Mouse (Mus musculus): ENCODE measurements around the gene Sap25. TPM values are rescaled to one million over a fixed set of nuclear protein-coding genes. Genes with fewer than 3 reads are reported as not detected.

Gene Sap25
- total RNA-seq, 2 experiments from 2014 or later = 1.8 to 2.7 TPM

- DNase-seq = no peak
Observed at GRCm38 (mm10) chr5:137663057-137663456, 21.9 kb downstream of the Sap25 start.

GRCm38 (mm10) chr5:137668971-137669370 is 27.8 kb downstream of the Sap25 start:
- peak; percentile 71 for DNase-seq

DNA sequence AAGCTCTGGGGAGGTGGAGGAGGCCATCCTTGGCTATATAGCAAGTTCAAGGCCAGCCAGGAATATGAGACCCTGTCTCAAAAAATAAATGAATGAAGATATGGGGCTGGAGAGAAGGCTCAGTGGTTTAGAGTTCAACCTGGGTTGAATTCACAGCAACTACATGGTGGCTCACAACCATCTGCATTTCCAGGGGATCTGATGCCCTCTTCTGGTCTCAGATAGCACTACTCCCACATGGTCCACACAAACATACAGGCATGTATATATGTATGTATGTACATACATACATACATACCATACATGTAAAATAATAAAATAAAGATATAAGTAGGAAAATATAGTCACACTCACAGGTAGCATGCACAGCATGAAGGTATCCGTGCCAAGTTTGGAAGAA is 29.1 kb downstream of the Sap25 start:
- DNase-seq = no peak

DNA sequence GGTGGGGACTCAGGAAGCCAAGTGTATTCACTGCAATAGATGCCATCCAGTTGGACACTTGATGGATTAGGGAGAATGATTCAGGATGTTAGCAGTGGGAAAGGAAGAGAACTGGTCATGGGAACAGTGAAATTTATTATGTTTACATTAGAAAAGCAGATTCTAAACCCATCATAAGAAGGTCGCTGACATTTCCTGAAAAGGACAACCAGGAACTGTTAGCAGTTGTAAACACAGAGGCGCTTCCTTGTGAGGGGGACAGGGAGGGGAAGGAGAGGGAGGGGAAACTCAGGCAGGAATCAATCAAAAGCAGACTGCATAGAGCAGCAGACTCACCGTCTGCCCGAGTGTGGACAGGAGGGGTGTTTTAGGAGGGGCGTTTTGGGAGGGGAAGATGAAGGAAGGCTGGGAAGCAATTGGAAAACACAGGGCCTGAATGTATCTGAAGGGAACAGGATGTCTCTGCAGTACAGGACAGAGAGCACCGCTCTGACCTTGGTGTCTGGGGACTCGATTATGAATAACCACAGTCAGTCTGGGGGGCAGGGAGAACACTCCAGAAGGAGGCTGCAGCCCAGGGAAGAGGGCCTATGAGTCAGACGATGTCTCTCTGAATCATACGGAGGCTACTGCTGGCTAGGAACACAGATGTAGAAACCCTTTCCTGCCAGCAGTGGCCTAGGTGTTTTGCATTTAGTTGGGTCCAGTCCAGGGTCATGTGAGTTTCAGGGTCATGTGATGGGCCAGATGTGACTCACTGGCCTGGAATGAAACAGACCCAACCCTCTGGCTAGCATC is 30.5 kb downstream of the Sap25 start:
- peak; percentile 87 for DNase-seq

GRCm38 (mm10) chr5:137672361-137672760 is 31.2 kb downstream of the Sap25 start:
- DNase-seq = no peak

- DNase-seq = no peak
Observed at GRCm38 (mm10) chr5:137673015-137673414, 31.9 kb downstream of the Sap25 start.

DNA sequence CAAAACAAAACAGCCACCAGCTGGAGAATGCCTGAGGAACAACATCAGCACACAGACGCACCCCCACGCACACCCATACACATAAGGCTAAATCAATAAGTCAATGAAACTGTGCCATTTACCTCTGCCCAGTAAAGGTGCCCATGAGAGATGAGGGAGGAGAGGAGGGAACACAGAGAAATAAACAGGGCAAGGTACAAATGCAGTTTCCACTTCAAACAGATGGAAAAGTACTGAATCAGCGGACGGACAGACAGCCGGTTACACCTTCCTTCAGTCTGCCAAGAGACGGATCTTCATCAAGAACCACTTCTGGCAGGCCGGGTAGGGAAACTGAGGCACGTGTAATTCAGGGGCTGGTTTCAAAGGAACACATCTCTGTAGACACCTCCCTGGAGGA is 33.7 kb downstream of the Sap25 start:
- no peak for DNase-seq

GRCm38 (mm10) chr5:137677859-137678258 is 36.7 kb downstream of the Sap25 start:
- DNase-seq = no peak

GRCm38 (mm10) chr5:137678736-137679135 is 37.6 kb downstream of the Sap25 start:
- no peak for DNase-seq

GRCm38 (mm10) chr5:137679726-137680125 is 38.6 kb downstream of the Sap25 start:
- DNase-seq = no peak

- DNase-seq = no peak
Observed at GRCm38 (mm10) chr5:137682526-137682925, 41.4 kb downstream of the Sap25 start.

DNA sequence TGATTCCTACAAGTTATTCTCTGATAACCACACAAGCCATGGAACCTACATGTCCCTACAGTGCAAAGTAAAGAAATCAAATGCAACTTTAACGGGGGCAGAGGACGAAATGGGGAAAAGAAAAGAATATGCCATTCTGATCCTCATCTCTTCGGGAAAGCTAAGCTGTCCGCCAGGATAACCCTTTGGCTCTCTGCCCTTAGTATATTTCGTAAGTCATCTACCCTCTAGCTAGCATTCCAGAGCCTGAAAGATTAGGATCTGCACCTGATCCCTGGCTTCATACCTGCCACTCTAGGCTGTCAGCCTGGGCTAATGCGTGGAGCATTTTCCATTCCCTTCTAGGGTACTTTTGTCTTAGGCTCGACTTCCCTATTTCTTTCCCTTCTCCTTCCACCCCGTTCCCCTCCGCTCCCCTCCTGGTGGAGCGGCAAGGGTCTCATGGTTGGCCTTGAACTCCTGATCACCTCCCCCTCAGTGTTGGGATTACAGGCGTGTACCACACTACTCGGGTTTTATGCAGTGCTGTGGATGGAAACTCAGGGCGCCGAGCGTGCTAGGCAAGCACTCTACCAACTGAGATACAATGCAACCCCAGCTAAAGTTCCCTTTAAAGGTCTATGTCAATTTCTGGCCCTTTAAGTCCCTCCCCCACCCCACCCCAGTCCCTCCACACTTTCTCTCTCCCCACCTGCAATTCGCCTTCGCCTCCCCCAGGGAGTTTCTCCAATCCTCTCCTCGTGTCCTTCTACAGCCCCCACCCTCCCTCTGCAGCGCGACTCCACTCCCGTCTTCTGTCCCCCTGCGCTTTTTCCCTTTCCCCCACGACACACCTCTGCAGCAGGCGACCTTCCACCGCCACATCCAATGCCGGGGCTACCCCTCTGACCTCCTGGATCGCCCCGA is 42.5 kb downstream of the Sap25 start:
- DNase-seq = no peak

DNA sequence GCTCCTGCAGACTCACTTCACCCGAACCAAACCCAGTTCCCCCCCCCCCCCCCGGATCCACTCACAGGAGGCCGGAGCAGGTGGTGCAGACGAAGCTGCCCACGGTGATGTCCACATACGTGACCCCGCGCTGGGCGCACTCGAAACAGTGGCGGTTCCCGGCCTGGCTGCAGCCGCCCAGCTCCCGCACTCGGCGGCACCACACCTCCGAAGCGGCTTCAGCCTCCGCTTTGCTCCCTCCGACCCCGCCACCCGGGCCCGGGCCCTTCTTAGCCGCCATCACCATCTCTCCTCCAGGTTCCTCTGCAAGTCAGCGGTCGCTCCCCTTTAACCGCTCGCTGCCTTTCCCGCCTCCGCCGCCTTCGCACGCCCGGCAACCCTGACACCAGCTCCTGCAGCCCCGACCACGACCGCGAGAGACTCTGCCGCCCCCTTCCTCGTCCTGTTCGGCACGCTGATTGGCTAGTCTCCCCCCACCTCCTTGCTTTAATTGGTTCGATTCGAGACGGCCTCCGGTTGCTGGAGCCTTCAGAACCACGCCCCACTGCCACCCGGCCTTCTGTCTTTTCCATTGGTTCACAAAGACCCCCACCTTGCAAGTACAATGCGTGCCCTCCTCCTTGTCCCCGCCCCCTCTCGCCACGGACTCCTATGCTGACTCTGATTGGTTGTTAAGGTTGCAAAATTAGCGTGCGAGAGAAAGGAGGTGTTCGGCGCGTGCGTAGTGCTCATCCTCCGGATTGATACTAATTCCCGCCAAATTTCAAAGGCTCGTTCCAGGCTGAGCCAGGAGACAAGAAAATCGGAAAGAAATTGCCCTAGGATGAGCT is 43.4 kb downstream of the Sap25 start, which contains the start of gene Agfg2:
Gene Agfg2 (minus strand): TSS at position 433 of the 830 bp plus-strand sequence.
- peak; percentile 99 for DNase-seq

DNA sequence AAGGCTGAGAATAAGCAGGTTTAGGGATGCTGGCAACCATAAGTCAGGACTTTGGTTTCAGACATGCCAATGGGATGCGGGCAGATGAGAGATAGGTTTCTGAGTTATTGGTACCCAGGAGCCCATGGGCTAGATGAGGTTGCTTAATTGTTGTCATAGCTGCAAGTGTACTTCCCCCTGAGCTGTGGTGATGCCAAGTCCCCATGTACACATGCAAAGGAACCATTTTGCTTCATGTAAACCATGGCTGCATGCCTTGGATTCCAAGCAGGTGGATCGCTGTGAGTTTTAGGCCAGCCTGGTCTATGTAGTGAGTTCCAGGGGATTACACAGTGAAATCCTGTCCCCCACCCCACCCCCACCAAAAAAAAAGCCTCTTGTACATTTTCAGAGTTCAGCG is 44.5 kb downstream of the Sap25 start:
- no peak for DNase-seq

DNA sequence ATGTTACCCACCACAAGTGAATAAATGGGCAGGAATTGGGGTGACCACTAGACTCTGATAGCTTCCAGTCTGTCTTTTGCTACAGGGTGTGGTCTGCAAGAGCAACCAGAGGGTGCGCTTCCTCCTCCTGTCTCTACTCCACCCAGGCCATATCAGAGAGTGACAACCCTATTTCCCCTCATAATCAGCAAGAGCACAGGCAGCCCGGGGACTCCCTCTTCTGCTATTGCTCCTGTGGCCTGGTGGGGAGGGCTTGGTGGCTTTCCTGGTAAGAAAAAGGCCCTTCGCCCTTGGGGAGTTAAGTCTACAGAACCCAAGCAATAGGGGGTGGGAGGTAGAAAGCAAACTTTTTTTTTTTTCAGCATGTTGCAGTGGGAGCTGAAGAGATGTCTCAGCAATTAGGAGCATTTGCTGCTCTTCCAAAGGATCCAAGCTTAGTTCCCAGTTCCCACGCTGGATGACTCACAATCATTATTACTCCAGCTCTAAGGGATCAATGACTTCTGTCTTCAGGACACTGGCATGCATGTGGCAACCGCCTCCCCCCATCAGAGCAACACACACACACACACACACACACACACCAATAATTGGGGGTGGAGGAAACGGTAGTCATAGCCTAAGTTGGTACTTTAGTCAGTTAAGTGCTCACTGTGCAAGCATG is 45.1 kb downstream of the Sap25 start:
- no peak for DNase-seq

DNA sequence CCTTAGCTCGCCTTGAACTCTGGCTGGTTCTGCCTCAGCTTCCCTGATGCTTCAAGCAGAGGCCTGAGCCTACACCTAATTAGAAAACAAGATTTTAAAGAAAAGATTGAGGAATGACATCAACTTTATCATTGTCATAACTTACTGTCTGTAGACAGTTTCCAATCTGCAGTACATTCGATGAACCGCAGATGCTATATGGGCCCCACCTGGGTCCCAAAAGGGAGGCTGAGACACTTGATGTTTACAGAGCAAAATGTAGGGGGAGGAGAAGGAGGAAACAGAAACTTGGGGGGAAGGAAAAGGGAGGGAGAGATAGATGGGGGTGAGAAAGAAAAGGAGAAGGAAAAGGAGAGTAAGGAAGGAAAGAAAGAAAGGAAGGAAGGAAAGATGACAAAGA is 48.8 kb downstream of the Sap25 start:
- no peak for DNase-seq

DNA sequence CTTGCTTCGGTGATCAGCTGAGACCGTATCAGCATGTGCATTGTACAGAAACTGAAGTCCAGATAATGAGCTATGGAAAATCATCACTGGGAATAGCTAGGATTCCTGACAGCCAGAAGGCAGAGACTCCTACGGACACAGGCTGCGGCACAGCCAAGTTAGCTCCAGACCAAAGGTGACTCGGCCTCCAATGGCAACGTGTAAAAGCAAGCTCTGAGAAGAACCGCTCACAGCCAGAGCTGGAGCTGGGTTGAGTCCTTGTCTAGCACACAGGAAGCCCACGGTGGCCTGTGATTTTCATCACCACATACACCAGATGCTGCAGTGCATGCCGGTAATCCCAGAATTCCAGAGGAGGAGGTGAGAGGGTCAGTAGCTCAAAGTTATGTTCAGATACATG is 49.4 kb downstream of the Sap25 start:
- DNase-seq = no peak

DNA sequence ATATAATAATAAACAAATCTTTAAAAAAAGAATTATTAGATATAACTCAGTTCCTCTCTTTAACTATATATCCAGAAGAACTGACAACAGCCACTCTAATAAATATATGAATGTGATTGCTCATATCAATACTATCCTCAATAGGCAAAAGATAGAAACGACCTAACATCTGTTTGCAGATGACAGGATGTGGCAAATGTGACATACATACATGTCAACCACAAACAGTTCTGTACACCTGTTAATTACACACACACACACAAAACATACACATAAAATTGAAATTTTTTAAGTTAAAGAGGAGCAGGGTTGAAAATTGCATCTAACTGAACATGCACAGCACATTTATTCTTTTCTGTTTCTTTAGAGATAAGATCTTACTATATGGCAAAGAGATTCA is 50.7 kb downstream of the Sap25 start:
- no peak for DNase-seq
